Mouse (Mus musculus): ENCODE measurements around the gene Dgkh.
A peak's percentile ranks its signal among the peaks of the same experiment; 100 is the strongest.

Dgkh gene

GRCm38 (mm10) chr14:78534651-78535050 is 197.9 kb downstream of the Dgkh start:
- no peak for DNase-seq

GRCm38 (mm10) chr14:78533701-78534100 is 198.9 kb downstream of the Dgkh start:
- no peak for DNase-seq

GRCm38 (mm10) chr14:78532345-78532744 is 200.2 kb downstream of the Dgkh start:
- no peak for DNase-seq

- DNase-seq, result no peak
These were observed 202.3 kb downstream of the Dgkh start for GRCm38 (mm10) chr14:78530256-78530655.

- DNase-seq, result peak in 1 of 2 experiments; percentile 27
These were observed 203.8 kb downstream of the Dgkh start for GRCm38 (mm10) chr14:78528461-78529425.

- DNase-seq, result no peak
These were observed 205.7 kb downstream of the Dgkh start for GRCm38 (mm10) chr14:78526907-78527306.

- no peak for DNase-seq
These were observed 206.1 kb downstream of the Dgkh start for GRCm38 (mm10) chr14:78526475-78526874.

GRCm38 (mm10) chr14:78525611-78526457 is 206.7 kb downstream of the Dgkh start:
- peak; percentile 23 to 28 for DNase-seq

- no peak for DNase-seq
These were observed 207.5 kb downstream of the Dgkh start for GRCm38 (mm10) chr14:78525059-78525458.

GRCm38 (mm10) chr14:78510713-78511112 is 221.9 kb downstream of the Dgkh start:
- DNase-seq, result peak; percentile 12 to 48

GRCm38 (mm10) chr14:78509791-78510190 is 222.8 kb downstream of the Dgkh start:
- DNase-seq, result no peak

Measured in kidney, postnatal 36 days (tissue).